Mouse (Mus musculus) mouse embryonic stem cell (cell line): ENCODE data around the gene Ahcyl1.
"Not testable (repeated sequence)": the region's sequence is repeated elsewhere in the genome, so short reads cannot be mapped to it uniquely, and the experiment has no call there.

Source experiments
- in situ Hi-C, 2 experiments: fragments of 300-500 bp; cut with MboI; formaldehyde crosslinking; loops; 1 replicate in 1 of 2; 3 replicates in 1 of 2; pipeline ENCODE4 v1.14.3; 2019 to 2020; ENCODE audit warnings: low sequenced_read_pairs in 2 of 2, low pct_unique_long_range_greater_than_20kb in 1 of 2, mixed read lengths in 1 of 2; ENCODE audit not compliant: unreplicated experiment in 1 of 2

The Ahcyl1 gene

DNA sequence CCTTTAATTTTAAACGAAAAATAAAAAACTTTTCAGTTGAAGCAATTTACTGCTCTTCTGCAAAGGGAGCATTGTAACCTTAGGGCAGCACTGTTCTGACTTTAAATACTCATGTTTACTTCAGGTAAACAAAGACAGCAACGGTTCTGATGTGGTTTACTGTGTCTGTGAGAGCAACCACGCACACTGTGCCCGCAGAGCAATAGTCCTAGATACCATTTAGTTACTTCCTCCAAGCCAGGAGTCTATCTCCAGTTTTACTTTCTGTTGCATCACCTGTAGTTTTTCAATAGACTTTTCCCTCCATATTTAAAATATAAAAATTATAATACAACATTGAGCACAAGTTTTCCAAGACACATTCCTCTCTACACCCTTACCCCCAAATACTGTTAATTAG lies 25.9 kb downstream of the Ahcyl1 start:
- in situ Hi-C loops, result no loop called here

DNA sequence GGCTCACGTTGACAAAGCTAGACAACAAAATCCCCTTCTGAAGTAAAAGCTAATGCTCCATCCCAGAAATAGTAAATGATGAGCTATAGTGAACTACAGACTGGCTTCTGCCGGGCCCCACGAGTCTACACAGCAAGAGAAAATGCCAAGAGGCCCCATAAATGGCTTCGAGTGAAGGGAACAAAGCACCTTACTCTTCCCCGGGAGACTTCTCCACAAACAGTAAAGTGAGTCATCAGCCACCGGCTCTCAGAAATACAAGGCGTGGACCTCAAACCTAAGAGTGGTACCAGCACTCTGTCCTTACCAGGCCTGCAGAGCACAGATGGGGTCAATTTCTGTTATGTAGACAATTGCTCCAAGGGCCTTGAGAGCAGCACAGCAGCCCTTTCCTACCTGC lies 27.6 kb downstream of the Ahcyl1 start:
- in situ Hi-C loops, result no loop called here

DNA sequence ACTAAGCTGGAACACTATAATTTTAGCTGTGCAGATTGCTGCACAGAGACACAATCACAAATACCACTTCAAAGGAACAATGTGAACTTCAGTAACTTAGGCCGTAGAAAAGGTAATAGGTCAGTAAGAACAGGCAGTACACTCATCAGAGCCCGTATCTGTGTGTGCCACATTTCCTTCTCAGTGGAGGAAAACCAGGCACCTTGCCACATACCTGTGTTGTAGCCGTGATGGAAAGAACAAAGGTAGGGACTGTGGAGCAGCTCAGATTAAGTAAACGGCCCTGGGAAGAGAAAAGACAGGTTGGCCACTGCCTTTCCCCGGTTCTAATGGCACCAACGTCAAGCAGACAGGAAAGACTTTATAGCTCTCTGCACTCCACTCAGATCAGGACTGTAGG lies 28.9 kb downstream of the Ahcyl1 start:
- in situ Hi-C loops, result no loop called here

DNA sequence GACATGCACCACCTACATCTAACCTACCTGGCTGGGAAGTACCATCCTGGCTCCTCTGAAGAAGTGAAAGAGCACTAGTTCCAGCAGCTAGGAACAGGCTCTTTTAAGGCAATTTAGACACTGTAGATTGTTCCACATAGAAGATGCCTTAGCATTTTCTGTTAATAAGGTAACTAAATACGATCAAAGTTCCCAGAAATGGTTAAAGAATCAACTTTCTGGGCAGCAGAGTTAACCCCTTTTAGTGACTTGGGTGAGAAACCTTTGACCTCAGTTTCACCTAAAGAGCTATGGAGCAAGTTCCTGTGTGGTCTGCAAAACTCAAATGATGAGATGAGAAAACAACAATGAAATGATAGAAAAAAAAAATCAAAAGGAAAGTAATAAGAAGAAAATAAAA lies 31.7 kb downstream of the Ahcyl1 start:
- in situ Hi-C loops, result no loop called here

DNA sequence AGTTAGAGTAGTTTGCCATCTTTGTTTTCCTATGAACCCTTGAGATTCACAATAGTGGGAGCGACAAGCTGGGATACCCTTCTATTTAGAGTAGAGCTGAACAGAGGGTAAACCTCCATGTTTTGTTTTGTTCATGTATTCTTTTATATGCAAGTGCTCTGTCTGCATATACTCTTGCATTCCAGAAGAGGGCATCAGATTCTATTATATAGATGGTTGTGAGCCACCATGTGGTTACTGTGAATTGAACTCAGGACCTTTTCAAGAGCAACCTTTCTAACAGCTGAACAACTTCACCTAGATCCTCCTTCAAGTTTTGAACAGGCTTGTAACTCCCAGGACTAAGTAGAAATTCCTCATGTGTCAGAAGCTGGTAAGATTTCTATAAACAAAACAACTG lies 37.4 kb downstream of the Ahcyl1 start:
- in situ Hi-C loops, result no loop called here

DNA sequence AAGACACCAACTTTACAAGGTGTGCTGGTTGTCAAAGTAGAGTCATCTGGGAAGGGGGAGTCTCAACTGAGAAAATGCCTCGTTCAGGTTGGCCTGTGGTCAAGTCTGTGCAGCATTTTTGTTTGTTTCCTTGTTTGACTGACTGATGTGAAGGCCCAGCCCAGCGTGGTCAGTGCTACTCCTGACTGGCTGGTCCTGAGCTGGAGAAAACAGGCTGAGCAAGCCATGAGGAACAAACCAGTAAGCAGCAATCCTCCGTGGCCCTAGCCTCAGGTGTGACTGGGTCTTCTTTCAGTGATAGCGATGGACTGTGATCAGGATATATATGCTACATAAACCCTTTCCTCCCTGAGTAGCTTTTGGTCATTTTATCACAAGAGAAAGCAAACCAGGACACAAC lies 39.5 kb downstream of the Ahcyl1 start:
- in situ Hi-C loops, result no loop called here

DNA sequence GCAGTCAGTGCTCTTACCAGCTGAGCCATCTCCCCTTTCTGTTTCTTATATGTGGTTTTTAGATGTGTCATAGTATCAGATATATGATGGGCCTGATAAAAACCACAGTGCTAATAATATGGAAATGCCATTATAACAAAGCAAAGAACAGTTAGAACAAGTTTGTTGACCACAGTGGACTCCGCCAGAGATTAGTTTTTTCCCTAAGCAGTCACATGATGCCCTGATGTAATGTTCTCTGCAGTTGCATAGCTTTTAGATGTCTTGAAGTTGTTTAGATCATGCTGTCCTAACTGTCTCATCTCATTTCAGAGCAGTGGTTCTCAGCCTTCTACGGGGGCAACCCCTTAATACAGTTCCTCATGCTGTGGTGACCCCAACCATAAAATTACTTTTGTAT lies 40.2 kb downstream of the Ahcyl1 start:
- in situ Hi-C loops, result no loop called here

DNA sequence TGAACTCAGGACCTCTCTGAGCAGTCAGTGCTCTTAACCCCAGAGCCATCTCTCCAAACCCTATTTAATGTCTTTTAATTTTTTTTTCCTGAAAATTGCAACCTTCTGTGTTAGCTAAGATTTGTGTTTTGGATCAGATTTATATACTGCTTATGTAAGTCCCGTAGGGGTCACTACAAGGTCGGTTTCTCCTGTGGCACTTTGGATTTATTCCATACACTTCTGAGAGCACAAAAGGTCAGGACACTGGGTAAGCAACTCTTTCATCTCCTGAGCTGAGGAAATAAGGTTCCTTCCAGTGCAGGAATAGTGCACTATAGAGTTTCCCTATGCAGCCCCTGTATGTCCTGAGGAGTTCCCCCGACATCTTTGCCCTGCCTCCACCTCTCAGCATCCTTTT lies 40.9 kb downstream of the Ahcyl1 start:
- in situ Hi-C loops, result no loop called here

DNA sequence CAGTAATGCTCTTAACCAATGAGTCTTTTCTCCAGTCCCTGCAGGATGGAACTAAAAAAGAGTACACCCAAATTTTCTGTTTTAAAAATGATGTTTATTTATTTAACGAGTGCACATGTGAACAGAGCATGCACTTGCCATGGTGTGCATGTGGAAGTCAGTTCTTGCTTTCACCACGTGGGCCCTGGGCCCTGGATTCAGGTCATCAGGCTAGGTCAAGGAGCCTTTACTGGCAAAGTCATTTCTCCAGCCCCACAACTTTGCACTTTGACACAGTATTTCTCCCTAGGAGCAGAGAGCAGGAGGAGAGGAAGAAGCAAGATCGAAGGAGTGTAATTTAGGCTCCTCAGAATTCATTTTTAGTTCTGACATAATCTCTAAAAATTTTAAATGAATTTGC lies 41.5 kb downstream of the Ahcyl1 start:
- in situ Hi-C loops, result no loop called here

DNA sequence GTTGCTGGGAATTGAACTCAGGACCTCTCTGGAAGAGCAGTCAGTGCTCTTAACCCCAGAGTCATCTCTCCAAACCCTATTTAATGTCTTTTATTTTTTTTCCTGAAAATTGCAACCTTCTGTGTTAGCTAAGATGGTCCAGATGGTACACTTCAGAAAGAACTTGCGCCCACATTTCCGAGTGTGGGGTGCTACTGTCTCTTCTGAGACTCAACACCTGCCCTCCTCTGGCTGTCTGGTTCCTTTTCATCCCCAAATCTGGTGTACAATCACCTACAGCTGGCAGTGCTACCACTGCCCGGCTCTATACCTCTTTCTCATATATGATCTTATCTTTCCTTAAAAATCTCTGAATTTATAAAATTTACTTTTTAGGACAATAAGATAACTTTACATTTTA lies 43.4 kb downstream of the Ahcyl1 start:
- in situ Hi-C loops, result no loop called here

DNA sequence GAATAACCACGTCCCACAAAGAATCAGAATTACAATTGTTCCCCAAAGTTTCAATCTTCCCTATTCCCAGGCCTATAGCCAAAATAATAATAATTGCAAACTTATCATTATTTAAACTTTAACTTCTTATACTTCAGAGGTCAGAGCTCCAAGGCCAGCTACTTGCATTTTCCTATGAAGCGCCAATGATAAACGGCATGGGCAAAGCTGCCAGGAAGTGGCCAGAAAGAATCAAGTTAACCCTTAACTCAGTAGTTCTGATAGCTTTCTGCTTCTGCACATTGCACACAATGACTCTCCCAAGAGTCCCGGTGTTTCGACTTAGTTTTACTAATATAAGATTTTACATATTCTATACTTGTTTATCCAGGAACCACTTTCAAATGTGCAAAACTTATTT lies 46.1 kb downstream of the Ahcyl1 start:
- in situ Hi-C loops, result not testable (repeated sequence)

DNA sequence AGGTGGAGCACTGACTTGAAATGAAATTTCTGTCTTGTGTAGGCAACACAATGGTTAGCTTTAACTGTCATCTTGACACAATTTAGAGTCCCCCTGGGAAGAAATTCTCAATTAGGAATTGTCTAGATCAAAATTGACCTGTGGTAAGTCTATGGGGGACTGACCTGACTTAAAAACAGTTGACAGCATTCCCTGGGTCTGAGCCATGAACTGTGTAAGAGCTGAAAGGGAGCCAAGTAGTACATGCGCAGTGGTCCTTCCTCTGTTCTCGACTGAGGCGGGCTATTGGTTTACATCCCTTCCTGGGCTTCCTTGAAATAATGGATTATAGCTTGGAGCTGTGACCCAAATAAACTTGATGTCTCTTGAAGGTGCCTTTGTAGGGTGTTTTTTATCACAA lies 49.4 kb downstream of the Ahcyl1 start:
- in situ Hi-C loops, result no loop called here

DNA sequence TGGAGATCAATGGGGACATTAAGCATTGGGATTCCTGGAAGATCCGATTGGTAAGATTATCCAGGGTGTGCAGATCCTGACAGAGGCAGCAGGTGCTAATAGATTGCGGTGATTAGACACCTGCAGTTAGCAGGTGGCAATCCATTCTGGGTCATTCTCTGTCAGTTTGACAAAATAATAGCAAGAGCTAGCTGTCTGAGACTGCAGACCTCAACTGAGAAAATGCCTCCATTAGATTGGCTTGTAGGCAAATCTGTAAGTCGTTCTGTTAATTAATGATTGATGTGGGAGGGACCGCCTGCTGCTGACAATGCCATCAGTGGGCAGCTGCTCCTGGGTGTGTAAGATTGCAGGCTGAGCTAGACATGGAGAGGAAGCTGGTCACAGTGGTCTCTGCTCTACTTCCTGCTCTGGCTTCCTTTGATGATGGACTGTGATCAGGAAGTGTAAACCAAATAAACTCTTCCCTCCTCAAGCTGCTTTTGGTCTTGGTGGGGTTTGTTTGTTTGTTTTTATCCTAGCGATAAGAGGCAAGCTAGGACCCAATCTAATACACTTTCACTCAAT lies 58.7 kb downstream of the Ahcyl1 start:
- in situ Hi-C loops, result no loop called here

DNA sequence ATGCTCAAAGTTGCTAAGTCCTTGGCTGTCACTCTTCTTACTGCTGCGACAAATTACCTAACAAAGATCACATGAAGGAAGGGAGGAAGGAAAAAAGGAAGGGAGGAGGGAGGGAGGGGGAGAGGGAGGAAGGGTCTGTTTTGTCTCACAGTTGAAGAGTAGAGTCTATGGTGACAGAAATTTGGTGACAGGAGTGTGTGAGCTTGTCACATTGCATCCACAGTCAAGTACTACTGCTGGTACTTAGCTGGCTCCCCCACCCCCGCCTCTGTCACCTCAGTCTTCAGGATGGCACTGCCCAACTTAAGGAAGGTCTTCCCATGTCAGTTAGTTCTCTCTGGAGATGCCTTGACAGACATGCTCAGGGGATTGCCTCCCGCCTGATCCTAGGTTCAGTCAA lies 60.1 kb downstream of the Ahcyl1 start:
- in situ Hi-C loops, result no loop called here

DNA sequence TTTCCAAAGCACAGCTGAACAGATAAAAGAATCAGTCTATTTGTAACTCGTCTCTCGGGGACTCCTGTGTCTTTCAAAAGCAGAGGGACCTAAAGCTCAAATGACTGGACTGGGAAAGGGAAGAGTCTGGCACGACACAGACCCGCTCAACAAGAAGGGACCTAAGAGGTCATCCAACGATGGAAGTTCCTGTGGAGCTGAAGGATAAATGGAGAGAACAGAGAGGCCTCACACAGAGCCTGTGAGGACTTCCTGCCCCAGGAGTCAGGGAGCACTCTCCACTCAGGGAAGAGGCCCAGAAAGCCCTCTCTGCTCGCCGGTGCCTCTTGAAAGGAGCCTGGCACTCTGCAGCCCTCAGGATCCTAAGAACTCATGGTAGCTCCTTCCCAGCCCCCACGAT lies 60.5 kb downstream of the Ahcyl1 start:
- in situ Hi-C loops, result no loop called here

DNA sequence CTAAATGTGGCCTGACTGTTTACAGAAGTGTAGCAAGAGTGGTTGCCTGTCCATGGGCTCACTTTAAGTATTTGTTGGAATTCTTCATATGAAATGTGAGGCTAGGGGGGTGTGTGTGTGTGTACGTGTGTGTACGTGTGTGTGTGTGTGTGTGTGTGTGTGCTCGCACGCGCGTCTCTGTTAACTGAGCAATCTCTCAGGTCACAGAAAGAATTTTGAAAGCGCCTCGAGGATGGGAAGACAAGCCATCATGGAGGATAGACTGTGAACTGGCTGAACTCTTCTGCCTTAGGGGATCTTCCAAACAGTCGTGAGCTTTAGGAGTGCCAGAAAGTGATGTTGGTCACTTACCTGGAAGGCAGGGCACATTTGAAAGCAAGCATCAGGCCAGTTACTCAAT lies 62.5 kb downstream of the Ahcyl1 start:
- in situ Hi-C loops, result no loop called here

DNA sequence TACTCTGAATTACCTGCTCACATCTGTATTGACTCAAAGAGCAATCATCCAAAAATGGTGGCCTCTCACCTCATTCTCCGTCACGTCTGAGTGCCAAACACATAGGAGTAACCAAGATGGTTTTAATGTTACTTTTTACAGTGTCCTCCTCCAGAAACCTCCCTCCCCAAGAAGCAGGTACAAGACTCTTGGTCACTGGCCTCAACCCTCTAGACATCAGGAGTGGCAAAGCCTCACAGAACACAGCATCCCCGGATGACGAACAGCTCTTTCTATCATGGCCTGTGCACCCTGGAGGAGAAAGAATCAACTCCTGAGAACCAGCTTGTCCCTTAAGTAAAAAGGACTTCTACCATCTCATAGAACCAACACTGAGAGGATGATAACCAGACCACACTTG lies 63.6 kb downstream of the Ahcyl1 start:
- in situ Hi-C loops, result no loop called here

DNA sequence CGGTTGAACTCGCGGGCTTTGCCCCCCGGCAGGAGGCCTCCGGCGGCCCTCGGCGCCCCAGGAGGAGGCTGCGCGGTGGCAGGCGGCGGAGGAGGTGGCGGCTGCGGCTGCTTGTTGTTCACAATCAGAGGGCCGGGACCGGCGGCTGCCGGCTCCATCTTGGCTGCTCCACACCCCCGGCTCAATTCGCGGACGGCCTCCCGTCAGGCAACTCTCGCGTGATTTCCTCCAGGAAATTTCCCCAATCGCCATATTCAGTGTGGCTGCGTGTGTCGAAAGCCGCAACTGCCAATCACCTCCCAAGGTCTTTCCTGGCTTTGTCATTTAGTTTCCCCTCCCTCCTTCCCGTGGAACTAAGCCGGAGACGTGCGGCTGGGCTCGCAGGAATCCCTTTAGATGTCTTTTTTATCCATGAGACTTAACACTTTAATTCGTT lies 64.8 kb downstream of the Ahcyl1 start, which contains the start of gene Strip1:
Strip1 (minus strand) TSS at position 172 of the 436 bp plus-strand sequence.
- in situ Hi-C loops, result no loop called here

DNA sequence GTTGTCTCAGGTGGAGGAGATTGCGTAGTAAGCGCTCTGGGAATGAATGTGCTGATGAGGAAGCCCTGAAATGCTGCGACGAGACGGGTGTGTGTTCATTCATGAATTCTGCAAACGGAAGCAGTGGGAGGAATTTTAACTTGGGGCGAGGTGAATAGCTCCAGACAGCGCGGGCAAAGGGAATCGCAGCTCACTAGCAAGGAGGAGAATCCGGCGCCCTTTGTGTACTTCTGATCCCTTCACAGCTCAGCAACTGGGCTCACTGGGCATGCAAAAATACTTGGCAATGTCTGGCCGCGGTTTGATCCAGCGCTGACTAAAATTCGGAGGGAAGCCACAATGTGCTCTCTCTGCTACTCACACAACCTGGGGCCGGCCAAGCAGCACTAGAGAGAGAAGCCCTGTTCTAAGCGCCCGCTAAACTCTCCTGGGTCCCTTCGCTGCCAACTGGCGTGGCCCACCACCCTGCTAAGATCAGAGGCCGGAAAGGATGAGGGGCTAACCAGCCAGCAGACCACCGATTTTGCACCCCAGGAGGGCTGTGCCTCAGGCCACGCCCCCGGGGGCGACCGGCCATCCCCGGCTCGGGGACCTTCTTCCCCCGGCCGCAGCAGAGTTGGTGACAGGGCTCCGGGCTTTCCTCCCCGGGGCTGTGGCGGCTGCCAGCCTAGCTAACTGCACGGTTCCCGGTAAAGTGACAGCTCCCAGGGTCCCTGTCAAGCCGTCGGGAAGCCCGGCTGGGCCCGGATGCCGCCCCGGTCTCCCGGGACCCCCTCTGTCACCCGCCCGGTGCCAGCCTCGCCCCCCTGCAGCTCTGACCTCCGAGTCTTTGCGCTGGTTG lies 65.5 kb downstream of the Ahcyl1 start, which contains the start of gene Gm10961:
Gm10961 (plus strand) TSS at position 641 of the 841 bp plus-strand sequence.
- in situ Hi-C loops, result no loop called here

DNA sequence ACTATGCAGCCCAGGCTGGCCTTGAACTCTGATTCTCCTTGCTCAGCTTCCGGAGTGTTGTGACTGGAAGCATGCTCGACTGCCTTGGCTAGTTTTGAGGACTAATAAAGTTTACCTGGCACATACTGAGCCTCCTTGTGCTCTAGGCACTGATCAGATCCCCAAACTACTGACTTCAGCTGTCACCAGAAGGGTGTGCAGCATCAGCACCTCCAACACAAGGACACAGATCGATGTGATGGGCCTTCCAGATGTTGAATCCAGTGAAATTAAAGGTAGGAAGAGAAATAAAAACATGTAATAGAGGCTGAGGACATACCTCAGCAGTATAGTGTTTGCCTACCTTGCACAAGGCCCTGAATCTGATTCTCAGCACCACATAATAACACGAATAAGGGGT lies 66.9 kb downstream of the Ahcyl1 start:
- in situ Hi-C loops, result no loop called here
